Mouse (Mus musculus) urinary bladder, adult 2 months (tissue): ENCODE measurements at regions not wholly inside any gene's neighbourhood (a gene's known extent, or its start where the extent isn't known, plus 50 kb on each side); places are given as distances from the start of the nearest gene placed in this dataset.

ENCODE experiments used
- DNase-seq: peaks from one replicate; pipeline ENCODE4 v3.0.0; 2022; ENCODE audit warnings: low spot score

DNA sequence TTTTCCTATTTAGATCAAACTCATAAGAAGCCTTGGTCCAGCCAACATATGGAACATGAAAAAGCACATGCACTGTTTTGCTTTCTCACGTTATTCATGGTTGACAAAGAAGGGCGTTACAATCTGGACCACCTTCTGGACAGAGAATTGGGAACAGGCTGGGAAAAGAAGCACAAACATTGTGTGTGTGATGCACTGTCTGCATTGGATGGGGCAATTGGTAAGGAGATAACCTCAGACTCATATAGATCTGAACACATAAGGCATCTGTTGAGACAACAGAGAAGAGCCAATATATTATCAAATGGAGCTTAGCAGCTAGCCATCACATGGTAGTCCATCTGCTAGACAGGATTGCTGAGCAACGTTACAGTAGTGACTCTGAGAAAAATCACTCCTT, 317.1 kb downstream of the Fam84a start:
- DNase-seq = no peak

DNA sequence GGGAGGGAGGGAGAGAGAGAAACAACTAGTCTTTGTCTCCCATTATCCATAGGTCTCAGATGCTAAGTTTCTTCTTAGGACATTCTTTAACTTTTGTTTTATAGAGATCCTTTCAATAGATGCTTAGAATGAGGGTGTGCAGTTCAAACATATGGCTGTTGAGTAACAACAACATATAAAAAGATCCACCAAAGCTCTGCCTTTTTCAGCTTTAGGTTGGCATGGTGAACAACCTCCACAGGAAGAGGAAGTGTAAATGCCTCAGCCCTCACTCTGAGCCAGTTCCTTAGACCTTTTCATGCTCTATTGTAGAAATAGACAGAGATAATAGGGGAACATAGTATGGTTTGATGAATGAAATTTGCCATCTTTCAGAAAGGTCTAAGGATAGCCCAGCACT, 326.0 kb downstream of the Fam84a start:
- no peak for DNase-seq

DNA sequence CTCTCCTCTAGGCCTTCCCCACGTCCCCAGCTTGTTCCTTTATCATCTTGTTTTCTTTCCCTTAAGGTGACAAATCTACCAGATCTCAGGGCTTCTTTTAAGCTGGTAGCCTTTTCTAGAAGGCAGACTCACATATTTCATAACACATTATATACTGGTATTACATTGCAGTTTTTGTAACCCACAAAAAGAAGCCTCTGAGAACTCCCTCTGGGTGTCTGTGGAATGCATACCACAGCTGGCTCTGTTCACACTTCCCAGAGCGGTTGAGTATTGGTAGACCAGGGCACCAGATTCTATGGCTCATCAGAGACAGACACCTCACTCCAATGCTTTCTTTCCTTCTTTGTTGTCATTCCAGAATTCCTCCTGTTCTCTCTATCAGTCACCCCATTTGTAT, 336.4 kb downstream of the Fam84a start:
- DNase-seq = no peak

DNA sequence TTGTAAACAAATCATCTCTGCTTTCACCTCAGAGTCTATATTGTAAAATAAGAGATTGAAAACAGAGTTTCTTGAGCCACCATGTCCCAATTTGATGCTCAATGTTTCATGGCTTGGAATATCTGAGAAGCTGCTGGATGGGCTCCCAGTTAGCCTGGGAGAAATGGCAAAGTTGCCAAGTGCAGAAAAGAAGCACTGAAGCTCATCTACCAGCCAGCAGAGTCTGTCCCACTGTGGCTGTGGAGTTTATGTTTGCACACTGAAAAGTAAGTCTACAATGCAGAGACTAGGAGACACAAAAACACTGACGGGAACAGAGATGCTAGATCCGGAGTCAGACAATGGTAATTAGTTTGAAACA, 341.7 kb downstream of the Fam84a start:
- no peak for DNase-seq

DNA sequence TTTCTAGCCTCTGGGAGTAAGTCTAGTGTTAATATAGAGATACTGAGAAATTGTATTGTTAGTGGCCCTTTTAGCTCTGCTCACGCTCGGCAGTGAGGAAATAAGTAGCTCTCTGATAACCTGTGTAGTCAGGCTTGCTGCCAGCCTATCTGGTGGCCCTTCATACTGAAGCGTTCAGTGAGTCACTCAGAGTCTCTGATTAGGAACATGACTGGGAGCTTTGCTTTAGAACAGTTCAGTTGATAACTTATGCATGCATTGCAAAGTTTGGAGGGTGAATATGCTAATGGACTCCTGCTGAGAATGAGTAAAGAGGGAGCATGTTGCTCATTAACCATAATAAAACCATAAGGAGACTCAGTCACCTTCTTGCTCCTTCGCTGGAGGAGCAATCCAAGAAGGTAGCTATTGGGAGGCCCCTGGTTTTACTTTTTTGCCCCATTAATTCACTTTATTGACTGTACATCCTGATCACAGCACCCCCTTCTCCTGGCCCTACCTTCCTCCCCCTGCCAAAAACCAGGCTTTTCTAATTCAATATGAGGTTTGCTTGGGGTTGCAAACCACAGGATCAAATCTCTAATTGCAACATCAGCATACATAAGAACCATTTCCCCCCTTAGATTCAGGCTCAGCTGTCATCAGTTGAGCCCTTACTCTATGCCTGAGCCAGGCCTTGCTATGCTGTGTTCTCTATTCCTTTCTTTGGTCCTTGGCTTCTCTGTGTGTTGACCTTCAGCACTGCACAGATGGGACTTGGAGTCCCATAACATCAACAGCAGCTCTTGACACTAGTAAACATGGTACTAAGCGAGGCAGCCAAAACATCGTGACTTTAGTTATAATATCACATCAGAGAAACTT, 342.3 kb downstream of the Fam84a start:
- no peak for DNase-seq

DNA sequence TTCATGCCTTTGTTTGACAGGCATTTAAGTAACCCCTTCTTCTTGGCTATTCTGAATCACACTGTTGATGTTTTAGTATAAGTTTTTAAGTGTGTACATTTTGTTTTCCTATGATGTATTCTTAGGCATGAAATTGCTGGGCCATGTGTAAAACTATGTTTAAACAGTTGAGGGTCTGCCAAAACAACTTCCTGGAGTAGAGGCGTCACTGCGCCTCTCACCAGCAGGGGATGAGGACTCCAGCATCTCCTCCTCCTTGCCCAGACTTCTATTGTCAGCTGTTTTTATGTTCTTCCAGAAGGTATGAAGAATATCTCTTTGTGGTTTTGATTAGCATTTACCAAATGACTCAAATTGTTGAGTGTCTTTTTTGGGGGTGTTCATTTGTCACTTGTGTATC, 372.1 kb downstream of the Fam84a start:
- DNase-seq = no peak

DNA sequence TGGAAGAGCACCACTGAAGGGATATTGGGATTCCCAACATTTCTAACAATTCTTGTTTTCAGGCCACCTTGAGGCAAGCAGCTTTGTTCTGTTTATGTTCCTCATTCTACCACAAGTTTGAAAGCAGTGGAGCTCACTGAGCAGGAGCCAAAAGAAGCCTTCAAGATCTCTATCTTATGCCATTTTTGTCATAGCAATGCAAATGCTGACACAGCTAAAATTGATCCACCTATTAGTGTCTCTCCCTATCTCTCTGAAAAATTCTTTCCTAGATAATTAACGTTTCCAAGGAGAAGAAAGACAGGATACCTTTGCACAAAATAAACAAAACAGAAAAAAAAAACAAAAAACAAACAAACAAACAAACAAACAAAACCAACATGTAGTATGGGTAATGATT, 375.2 kb downstream of the Fam84a start:
- no peak for DNase-seq

DNA sequence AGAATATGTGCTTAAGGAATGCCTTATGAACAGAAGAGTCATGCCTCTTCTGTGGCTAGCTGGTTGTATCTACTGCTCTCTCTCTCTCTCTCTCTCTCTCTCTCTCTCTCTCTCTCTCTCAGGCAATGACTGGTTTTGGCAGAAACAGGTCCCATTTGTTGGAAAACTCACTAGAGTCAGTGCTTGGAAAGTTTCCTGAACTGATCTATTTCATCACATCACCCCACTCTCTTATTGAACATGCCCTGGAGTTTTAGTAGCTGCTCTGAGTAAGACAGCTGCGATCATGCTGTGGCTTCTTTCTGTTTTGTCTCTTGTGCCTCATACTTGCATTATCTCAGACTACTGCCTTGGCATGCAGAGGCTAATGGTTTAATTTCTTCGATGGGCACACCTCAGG, 382.2 kb downstream of the Fam84a start:
- no peak for DNase-seq

DNA sequence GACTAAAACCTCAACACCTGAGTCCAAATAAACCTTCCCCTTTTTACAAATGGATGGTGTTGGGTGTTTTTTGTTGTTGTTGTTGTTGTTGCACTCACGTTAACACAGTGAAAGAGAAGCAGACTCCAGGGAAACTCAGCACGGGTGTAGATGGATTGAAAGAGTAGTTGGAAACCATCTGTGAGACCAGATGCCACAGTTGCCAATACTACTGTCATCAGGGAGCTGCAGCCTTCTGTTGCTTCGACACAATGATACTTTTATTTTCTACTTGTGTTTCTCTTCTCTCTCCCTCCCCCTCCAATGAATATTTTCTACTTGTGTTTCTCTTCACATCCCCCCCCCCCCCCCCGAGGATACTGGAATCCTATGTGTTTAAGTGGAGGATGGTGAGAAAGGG, 382.7 kb downstream of the Fam84a start:
- DNase-seq = no peak

DNA sequence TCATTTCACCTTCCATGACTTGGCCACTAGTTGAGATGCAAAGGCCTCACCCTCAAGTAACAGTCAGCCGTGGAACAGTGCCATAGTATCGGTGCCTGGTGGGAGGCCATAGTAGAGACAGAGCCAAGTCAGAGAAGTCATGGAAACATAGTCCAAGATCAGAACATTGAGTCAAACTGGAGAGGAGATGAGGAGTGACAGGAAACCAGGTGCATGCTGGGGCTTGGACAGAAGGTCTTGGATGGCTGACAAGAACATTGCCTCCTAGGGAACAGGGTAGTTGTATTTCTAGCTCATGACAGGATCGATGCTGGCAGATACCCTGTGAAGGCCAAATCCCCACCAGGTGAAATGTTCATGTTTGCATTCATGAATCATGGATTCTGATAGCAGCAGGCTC, 385.4 kb downstream of the Fam84a start:
- no peak for DNase-seq

DNA sequence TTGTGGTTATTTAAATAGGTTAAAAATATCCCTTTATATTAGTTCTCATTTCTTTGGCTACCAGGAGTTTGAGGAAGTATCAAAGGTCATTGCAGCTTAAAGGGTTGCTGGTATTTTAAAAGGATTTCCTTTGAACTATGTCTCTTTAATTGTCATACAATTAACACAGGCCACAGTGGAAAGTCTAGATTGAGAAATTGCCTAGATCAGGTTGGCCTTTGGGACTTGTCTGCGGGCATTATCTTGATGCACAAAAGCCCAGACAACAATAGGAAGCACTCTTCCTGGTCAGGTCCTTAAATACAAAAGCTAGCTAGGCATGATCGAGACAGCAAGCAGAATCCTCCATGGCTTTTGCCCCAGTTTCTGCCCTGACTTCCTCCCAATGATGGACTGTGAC, 398.0 kb downstream of the Fam84a start:
- DNase-seq = no peak

DNA sequence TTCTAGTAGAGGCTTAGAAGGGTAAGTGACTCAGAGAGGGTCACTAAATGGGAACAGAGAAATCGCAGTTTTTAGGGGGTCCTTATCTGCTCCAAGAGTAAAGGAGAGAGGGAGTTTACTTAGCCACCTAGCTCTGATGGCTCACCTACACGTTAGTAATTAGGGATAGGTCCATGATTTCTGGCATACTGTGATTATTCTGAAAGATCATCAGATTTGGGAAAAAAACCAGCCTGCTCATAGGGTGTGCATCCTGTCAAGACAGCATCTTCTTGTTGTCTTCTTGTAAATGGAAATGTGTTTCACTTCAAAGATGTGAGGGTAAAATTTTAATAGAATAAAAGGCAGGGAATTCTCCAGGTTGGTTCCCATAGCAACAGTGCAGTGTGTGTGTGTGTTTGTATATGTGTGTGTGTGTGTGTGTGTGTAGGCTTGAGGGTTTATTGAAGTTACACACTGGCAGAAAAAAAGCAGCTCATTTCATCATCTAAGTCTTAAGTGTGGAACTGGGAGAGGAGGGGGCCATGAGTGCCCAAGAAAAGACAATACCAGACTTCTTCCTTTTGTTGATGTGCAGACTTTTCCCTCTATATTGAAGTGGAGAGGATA, 407.4 kb downstream of the Fam84a start:
- no peak for DNase-seq

DNA sequence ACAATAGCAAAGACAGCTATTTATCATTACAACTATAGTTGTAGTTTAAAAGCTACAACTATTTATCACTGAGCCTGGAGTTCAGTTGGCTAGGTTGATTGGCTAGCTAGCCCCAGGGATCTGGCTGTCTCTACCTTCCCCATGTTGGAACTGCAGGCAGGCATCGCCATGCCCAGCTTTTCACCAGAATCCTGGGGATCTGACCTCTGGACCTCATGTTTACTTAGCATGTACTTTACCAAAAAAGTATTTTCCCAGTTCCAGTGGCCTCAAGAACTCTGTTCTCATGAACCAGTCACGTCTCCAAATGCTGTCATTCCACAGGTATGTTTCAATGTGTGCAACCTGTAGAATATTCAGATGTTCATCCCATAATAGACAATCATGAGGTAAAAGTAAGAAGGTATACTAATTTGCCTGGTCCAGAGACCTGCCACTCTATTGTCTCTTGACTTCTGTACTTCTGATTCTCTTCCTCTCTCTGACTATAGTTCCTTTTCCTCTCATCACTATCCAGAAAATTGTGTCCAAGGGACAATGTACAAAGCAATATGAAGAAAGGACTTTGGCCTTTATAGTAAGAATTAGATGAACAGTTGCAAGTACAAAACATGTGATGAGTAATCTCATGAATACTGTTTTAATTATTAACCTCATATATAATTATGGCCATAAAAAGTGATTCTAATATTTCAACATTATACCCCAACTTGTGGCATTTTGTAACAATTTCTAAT, 421.8 kb downstream of the Fam84a start:
- DNase-seq = no peak

DNA sequence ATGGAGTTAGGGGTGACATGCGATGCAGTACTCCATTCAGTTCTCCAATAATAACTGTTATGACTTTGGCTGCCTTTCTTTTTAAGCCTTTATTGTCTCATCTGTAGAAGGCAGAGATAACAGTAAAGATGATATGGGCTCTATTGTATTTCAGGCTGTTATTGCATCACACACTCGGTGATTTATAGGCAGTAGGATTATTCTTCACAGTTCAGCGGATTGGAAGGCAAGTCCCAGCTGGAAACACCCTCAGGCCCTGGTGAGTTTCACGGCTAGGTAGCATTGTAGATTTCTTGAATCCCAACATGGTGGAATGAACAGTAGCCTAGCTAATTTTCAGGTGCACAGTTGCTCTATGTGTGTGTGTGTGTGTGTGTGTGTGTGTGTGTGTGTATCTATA, 422.9 kb downstream of the Fam84a start:
- DNase-seq = no peak

DNA sequence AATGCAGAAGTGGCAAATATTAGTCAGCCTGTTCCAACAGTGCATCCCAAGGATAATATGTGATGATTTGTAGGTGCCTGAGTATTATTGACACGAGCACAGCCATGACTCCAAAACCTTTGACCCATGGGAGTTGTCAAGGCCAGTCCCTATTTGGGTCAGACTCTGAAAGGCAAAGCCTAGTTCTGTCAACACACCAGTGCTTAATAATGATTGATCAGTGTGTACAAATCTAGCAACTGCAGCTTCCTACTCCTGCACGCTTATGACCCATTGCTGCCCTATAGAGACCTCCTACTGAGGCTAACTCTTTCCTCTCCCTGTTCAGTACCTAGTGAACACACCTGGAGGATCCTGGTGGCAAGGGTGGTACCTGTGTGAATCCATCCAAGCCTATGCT, 427.3 kb downstream of the Fam84a start:
- no peak for DNase-seq

DNA sequence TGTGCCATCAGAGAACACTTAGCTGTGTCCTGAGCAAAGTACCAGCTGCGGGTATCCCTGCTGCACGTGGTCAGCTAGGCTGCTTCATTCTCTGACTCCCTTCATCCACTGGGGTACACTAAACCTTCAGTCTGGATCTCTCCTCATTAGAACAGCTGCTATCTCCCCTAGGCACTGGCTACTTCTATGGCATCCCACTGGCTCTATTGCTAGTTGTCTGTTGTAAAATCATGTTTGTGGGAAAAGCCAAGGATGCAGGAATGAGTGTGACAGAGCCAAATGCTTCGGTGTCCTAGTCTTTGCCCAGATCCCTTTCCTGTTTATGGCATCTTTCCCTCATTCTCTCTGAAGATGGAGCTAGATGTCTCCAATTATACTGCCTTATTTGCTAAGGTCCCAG, 440.9 kb downstream of the Nbas start:
- no peak for DNase-seq

DNA sequence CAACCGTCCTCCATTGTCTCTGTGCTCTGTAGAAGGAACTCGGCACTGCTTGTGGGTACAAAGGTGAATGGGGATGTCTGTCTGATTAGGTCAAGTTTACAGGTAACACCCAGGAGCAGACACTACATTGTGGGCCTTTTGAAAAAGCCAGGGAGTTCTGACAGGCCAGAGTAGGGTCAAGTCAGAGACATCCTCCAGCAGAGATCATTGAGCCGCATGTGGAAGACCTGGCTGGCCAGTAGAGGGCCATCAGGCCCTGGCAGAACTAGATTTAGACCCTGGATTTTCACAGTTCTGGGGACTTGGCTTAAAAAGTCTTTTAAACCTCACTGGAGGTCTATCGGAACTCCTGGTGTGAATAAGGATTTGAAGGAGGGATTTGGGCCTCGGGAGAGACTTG, 438.8 kb downstream of the Nbas start:
- no peak for DNase-seq

DNA sequence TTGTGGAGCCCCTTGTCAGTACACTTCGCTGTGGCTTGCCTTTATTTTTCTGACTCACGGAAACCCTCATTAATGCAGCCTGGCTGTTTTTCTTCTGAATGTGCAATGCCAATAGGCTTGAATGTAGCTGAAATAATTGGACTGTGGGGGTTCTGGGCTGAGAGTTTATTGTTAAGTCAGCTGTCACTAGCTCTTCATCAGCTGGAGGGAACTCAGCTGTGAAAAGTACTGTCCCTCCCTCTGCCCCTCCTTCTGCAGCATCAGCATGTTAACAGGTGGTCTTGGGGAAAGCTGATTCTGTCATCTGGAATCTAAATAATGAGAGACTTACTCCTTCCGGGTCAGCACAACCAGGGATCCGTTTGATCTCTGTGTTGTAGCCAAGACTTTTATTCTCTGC, 437.6 kb downstream of the Nbas start:
- DNase-seq = no peak

DNA sequence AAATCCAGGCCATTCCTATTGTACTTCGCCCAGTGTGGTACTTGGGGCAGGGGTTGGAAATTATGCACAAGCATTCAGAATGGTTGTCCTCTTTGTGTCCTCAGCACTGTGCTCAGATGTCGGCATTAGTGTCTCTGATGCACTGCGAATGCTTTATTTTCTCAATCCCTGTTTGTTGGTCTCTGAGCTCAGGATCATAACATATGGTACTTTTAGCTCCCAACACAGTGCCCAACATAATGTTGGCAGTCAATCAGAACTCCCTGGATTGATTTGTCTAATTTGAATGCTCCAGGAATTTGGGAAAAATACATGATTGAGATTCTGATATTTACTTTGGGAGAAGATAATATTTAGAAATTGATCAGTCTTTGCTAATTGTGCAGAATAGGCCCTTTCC, 434.7 kb downstream of the Nbas start:
- DNase-seq = no peak

DNA sequence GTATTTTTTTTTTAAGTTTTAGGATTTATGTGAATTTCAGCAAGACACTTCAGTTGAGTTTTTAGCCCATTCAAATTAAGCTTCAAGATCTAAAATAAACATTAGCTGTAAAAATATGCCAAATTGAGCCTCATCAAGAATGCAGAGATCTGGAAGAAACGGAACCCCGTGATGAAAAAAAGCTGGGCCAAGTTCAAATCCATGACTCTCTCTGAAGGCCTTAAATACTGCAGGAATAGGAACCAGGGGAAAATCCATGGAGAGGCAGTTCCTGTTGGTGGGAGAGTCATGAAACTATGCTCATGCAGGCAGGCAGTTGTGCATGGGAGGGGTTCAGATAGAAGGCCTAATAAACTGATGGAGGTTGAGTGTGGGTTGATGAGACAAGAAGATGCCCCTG, 430.9 kb downstream of the Nbas start:
- no peak for DNase-seq

DNA sequence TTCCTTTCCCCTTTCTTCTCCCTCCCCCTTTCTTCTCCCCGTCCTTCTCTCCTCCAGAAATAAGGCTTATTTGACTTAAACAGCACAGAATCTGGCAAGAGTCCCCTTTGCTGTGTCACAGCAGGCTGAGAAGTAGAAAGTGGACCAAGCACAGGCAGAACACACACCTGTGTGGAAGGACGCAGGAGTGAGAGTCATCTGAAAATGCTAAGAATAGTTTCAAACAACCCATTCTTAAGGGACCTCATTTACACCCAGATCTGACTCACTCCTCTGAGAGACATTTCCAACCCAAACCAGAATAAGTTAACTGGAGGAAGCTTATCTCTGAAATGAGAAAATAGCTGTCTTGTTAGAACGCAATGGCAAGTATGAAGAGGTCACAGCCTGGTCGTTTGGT, 429.9 kb downstream of the Nbas start:
- DNase-seq = no peak

DNA sequence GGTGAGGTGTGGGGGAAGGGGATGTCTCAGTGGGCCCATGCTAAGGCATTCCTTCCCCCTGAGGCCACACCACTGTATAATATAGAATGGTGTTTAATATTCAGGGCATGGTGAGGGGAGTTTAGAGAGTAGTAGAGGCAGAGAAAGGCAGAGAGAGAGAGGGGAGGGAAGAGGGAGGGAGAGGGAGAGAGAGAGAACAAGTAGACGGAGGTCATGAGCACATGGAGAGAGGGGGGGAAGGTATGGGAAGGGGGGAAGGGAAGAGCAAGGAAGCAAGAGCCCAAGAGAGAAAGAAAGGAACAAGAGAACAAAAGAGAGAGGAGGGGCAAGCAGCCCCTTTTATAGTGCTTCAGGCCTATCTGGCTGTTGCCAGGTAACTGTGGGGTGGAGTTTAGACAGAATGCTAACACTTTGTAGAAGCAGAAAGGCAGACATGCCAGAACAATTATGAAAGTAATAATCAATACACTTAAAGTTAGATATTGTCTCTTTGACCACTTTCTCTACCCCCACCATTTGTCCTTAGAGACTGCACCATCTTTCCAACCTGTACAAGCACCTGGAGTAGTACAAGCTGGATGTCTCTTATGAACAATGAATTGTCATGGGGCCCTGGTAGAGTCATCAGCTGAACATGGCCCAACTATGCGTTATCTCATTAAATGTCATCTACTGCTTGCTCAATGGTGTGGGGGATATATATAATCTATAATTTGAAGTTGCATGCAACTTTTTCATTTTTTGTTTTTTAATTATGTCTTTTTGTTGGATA, 422.6 kb downstream of the Nbas start:
- DNase-seq = no peak
